Mouse (Mus musculus) olfactory bulb, adult 2 months (tissue): ENCODE measurements at regions not wholly inside any gene's neighbourhood (a gene's known extent, or its start where the extent isn't known, plus 50 kb on each side); places are given as distances from the start of the nearest gene placed in this dataset.
"Not testable (repeated sequence)": the region's sequence is repeated elsewhere in the genome, so short reads cannot be mapped to it uniquely, and the experiment has no call there.

Experiments used
- H3K27ac ChIP-seq: fragments of 200-500 bp; 2 replicates; pipeline ENCODE4 v1.5.1; 2012; ENCODE audit warnings: low read depth, low read length; ENCODE audit not compliant: insufficient read depth
- H3K4me1 ChIP-seq: fragments of 200-500 bp; 2 replicates; pipeline ENCODE4 v1.6.1; 2012; ENCODE audit warnings: low read length; ENCODE audit not compliant: control insufficient read depth, insufficient read depth
- H3K4me3 ChIP-seq: fragments of 200-500 bp; 2 replicates; pipeline ENCODE4 v1.5.1; 2012; ENCODE audit warnings: mild to moderate bottlenecking, low read depth, low read length, moderate library complexity; ENCODE audit not compliant: insufficient read depth
- CTCF ChIP-seq: fragments of 200-500 bp; IDR thresholded peaks from 2 replicates; pipeline ENCODE4 v1.5.1; 2012; ENCODE audit warnings: low read depth, mild to moderate bottlenecking, low read length, moderate library complexity; ENCODE audit not compliant: insufficient read depth
- POLR2A ChIP-seq: fragments of 200-500 bp; IDR thresholded peaks from 2 replicates; pipeline ENCODE4 v1.6.1; 2012; ENCODE audit warnings: mild to moderate bottlenecking, low read depth, low read length, moderate library complexity; ENCODE audit not compliant: insufficient read depth
- WGBS: fragments of 180-500 bp; shearing (Covaris S2); methylation state at CpG from one replicate; pipeline ENCODE4 v1.1.7; 2018; 5-methylcytosine and 5-hydroxymethylcytosine counted together

- no peak overlapping the region for H3K4me3 ChIP-seq
- no peaks in the 10 kb centered on the region for H3K4me1 ChIP-seq
- TF ChIP-seq CTCF, result no peak
- TF ChIP-seq POLR2A, result no peak
- H3K27ac ChIP-seq, result no peak overlapping the region
Measured at GRCm38 (mm10) chr12:51143840-51144239, 204.0 kb upstream of the G2e3 start.

- 63% methylated on average over 3 of the region's 3 CpGs for WGBS
Measured at GRCm38 (mm10) chr12:51143196-51143595, 204.7 kb upstream of the G2e3 start.

GRCm38 (mm10) chr12:51133676-51134075 lies 214.2 kb upstream of the G2e3 start:
- not testable (repeated sequence) for H3K4me3 ChIP-seq, H3K27ac ChIP-seq, H3K4me1 ChIP-seq
- 92% methylated on average over 5 of the region's 5 CpGs for WGBS

More at GRCm38 (mm10) chr12:51143196-51143595, 204.7 kb upstream of the G2e3 start:
- H3K4me1 ChIP-seq, result no peaks in the 10 kb centered on the region
- TF ChIP-seq POLR2A, result no peak
- TF ChIP-seq CTCF, result no peak
- no peak overlapping the region for H3K4me3 ChIP-seq
- no peak overlapping the region for H3K27ac ChIP-seq

- H3K27ac ChIP-seq, result no peak overlapping the region
- no peak for TF ChIP-seq POLR2A
- no peak for TF ChIP-seq CTCF
- H3K4me3 ChIP-seq, result no peak overlapping the region
- no peaks in the 10 kb centered on the region for H3K4me1 ChIP-seq
Measured at GRCm38 (mm10) chr12:51128274-51128673, 219.6 kb upstream of the G2e3 start.

GRCm38 (mm10) chr12:51118781-51119180 lies 229.1 kb upstream of the G2e3 start:
- 57% methylated on average over 10 of the region's 10 CpGs for WGBS
- Histone ChIP-seq H3K4me3 (no peak overlapping the region), H3K4me1 (peaks cover 9% of the 10 kb centered on the region), H3K27ac (no peak overlapping the region)
- TF ChIP-seq POLR2A (no peak), CTCF (no peak)

GRCm38 (mm10) chr12:51118021-51118694 lies 229.7 kb upstream of the G2e3 start:
- TF ChIP-seq CTCF (no peak), POLR2A (no peak)
- WGBS, result 26% methylated on average over 14 of the region's 14 CpGs
- Histone ChIP-seq H3K27ac (no peak overlapping the region), H3K4me1 (peaks cover 9% of the 10 kb centered on the region), H3K4me3 (0 out of 2 replicates have a peak overlapping the region, but pooled peaks have one; percentile 2)

- TF ChIP-seq POLR2A (no peak), CTCF (no peak)
- Histone ChIP-seq H3K4me3 (no peak overlapping the region), H3K4me1 (peaks cover 9% of the 10 kb centered on the region), H3K27ac (no peak overlapping the region)
- 53% methylated on average over 8 of the region's 8 CpGs for WGBS
Measured at GRCm38 (mm10) chr12:51117436-51118020, 230.3 kb upstream of the G2e3 start.

GRCm38 (mm10) chr12:51111811-51112210 lies 236.1 kb upstream of the G2e3 start:
- no peak overlapping the region for H3K4me3 ChIP-seq
- no peaks in the 10 kb centered on the region for H3K4me1 ChIP-seq
- 26% methylated on average over 4 of the region's 4 CpGs for WGBS
- no peak overlapping the region for H3K27ac ChIP-seq
- TF ChIP-seq POLR2A, result no peak
- no peak for TF ChIP-seq CTCF

GRCm38 (mm10) chr12:51108044-51108443 lies 239.8 kb upstream of the G2e3 start:
- H3K27ac ChIP-seq, result no peak overlapping the region
- no peak overlapping the region for H3K4me3 ChIP-seq
- TF ChIP-seq POLR2A (no peak), CTCF (no peak)
- 74% methylated on average over 5 of the region's 5 CpGs for whole genome bisulfite sequencing
- H3K4me1 ChIP-seq, result no peaks in the 10 kb centered on the region
